Mouse (Mus musculus) thymus, adult 2 months (tissue): ENCODE data around the gene Thtpa. TPM values are rescaled to one million over a fixed set of nuclear protein-coding genes. Genes with fewer than 3 reads are reported as not detected.

Experiments
- DNase-seq: peaks from one replicate; pipeline ENCODE4 v3.0.0; 2021
- H3K27ac ChIP-seq: fragments of 200-500 bp; 2 replicates; pipeline ENCODE4 v1.5.1; 2012; ENCODE audit warnings: low read length, control low read depth; ENCODE audit not compliant: control insufficient read depth, insufficient read depth
- H3K27me3 ChIP-seq: fragments of 200-500 bp; 2 replicates; pipeline ENCODE4 v1.6.1; 2012; ENCODE audit warnings: mild to moderate bottlenecking, low read length, moderate library complexity, mixed read lengths; ENCODE audit not compliant: control insufficient read depth, insufficient read depth
- H3K36me3 ChIP-seq: fragments of 200-500 bp; 2 replicates; pipeline ENCODE4 v1.6.1; 2012; ENCODE audit warnings: mild to moderate bottlenecking, low read length, moderate library complexity; ENCODE audit not compliant: control insufficient read depth, insufficient read depth
- H3K4me1 ChIP-seq: fragments of 200-500 bp; replicated peaks from 2 replicates; pipeline ENCODE4 v1.6.1; 2012; ENCODE audit warnings: low read length; ENCODE audit not compliant: control insufficient read depth, insufficient read depth
- H3K4me3 ChIP-seq: fragments of 200-500 bp; 2 replicates; pipeline ENCODE4 v1.5.1; 2012; ENCODE audit warnings: mild to moderate bottlenecking, low read length, control low read depth, moderate library complexity; ENCODE audit not compliant: control insufficient read depth, insufficient read depth
- CTCF ChIP-seq: fragments of 200-500 bp; IDR thresholded peaks from 2 replicates; pipeline ENCODE4 v1.5.1; 2012; ENCODE audit warnings: mild to moderate bottlenecking, control low read depth, low read length, moderate library complexity, borderline replicate concordance; ENCODE audit not compliant: control insufficient read depth, poor library complexity, insufficient read depth; ENCODE audit errors: extremely low read depth
- POLR2A ChIP-seq: fragments of 200-500 bp; IDR thresholded peaks from 2 replicates; pipeline ENCODE4 v1.6.1; 2012; ENCODE audit warnings: mild to moderate bottlenecking, low read length, control low read depth, moderate library complexity; ENCODE audit not compliant: control insufficient read depth, poor library complexity, insufficient read depth; ENCODE audit errors: extremely low read depth
- WGBS: fragments of 180-500 bp; shearing (Covaris S2); methylation state at CpG from one replicate; pipeline ENCODE4 v1.1.7; 2018; 5-methylcytosine and 5-hydroxymethylcytosine counted together
- polyA plus RNA-seq: library from polyadenylated mRNA; depleted of rRNA; stranded (reverse); fragments of >200 nt; gene quantifications from 2 replicates; pipeline ENCODE4 v1.2.3, GENCODE M21; 2012; rRNA removed

Gene Thtpa
- polyA plus RNA-seq: 6.0 and 6.1 TPM in 2 replicates

DNA sequence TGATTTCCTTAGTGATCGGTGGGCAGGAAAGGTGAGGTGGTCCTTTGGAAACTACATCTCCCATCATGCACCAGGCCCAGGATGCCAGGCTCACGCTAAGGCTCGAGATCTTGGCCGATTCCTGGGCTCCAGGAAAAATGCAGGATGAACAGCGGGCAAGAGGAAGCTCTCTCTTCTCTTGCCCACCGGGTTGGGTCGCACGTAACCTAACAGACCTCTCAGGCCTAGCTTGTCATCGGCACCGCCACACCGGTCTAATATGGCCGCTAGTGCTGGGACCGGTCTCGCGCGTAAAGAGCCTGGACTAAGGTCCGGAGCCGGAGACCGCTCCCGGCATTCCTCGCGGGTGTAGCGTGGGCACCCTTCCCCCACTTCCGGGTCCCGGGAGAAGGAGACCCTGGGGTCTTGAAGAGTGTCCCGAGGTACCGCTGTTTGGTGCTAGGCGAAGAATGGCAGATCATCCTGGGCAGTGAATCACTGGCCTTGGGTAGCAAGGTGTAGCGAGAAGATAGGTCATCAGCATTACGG is at the start of gene Thtpa:
Gene Thtpa, plus strand, starts transcription at position 81 of the 528 bp plus-strand sequence.
- DNase-seq: peak; percentile 72
- Histone ChIP-seq H3K27ac (peak within 1 kb of the TSS; percentile 21; the same call in 1 of the 2 replicates), H3K27me3 (no peaks in the 10 kb centered on the region), H3K4me1 (peaks cover 26% of the 10 kb centered on the region), H3K4me3 (peak within 1 kb of the TSS; percentile 100), H3K36me3 (no peaks in the 10 kb centered on the region)
- TF ChIP-seq POLR2A (no peak), CTCF (no peak)
- 1% methylated on average over 30 of the region's 30 CpGs for WGBS

DNA sequence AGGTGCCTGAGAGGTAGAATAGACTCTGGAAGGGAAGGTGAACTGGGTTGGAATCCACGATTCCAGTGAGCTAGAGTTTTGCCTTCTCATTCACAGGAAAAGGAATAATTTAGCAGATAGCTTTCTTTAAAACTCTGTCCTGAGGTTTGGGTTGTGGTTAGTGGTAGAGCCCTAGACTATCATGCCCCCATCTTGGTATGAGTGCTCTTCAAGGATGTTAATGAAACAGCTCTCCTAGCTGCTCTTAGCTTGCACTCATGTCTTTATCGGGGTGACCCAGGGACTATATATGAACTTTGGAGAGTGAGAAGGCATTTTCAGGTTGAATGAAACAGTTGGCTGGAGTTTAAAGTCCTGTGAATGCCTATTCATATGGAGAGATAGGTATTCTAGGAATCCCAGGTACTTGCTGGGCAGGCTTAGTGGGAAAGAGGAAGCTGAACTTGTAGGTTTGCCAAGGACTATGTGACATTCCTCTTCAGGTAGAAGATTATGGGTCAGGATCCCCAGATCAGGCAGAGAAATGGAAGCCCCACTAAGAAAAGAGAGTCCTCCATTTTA is 46.5 kb upstream of the Thtpa start:
- no peak overlapping the region for H3K27ac ChIP-seq
- no peak for TF ChIP-seq CTCF
- no peak for TF ChIP-seq POLR2A
- H3K27me3 ChIP-seq: no peaks in the 10 kb centered on the region
- DNase-seq: no peak
- H3K4me1 ChIP-seq: no peaks in the 10 kb centered on the region
- no peak overlapping the region for H3K4me3 ChIP-seq
- 16% methylated on average over 2 of the region's 2 CpGs for WGBS
- no peaks in the 10 kb centered on the region for H3K36me3 ChIP-seq

DNA sequence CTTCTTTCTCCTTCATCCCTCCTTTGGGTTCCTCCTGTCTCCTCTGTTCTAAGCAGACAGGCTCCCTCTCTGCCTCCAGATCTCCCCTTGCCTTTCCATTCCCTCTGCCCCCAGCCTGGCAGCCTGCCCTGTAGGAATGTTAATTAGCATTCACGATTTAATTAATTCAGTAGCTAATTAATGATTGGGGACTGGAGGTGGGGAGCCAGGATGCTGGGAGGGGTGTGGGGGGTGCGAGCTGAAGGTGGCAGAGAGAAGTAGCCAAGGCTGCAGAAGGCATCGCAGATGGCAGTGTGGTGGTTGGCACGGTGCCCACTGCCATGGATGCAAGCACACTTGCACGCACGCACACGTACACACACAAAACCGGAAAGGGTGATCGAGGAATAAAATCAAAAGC is 42.1 kb upstream of the Thtpa start:
- Histone ChIP-seq H3K27me3 (no peaks in the 10 kb centered on the region), H3K36me3 (no peaks in the 10 kb centered on the region), H3K27ac (no peak overlapping the region), H3K4me3 (no peak overlapping the region), H3K4me1 (no peaks in the 10 kb centered on the region)
- no peak for DNase-seq
- 50% methylated on average over 9 of the region's 9 CpGs for WGBS
- no peak for TF ChIP-seq CTCF
- TF ChIP-seq POLR2A: no peak

DNA sequence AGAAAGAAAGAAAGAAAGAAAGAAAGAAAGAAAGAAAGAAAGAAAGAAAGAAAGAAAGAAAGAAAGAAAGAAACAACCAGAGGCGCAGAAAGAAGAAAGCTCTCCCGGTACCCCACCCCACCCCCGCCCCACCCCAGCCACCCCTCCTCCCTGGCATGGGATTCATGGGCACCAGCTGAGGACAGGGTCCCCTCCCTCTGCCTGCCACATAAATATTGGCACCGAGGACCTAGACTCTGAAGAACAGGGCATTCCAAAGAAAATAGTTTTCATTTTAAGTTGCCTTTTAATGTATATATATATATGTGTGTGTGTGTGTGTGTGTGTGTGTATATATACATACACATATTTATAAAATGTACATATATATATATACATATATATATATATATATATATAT is 41.5 kb upstream of the Thtpa start:
- no peaks in the 10 kb centered on the region for H3K36me3 ChIP-seq
- no peaks in the 10 kb centered on the region for H3K27me3 ChIP-seq
- no peak overlapping the region for H3K4me3 ChIP-seq
- TF ChIP-seq POLR2A (no peak), CTCF (no peak)
- H3K4me1 ChIP-seq: no peaks in the 10 kb centered on the region
- DNase-seq: no peak
- no peak overlapping the region for H3K27ac ChIP-seq
- 71% methylated on average over 4 of the region's 4 CpGs for WGBS

DNA sequence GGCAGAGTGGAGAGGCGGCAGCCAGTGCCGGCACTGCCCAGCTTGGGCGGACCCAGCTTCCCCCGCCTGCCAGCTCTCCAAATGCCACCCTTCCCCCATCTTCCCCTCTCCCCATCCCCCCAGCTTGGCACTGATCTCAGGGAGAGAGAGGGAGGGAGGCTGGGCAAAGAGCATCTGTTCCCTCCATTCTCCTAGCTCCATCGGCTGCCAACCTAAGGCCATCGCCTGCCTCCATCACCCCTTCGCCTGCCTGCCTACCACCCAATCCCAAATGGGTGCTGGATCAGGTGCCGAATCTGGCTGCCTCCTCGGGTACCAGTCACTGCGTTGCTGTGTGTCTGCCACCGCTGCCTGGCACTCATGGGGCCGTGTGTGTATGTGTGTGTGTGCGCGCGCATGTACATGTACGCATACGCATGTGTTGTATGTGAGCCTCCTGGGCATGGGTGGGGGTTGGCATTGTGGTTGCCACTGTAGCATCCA is 40.8 kb upstream of the Thtpa start:
- no peaks in the 10 kb centered on the region for H3K36me3 ChIP-seq
- DNase-seq: no peak
- no peak overlapping the region for H3K27ac ChIP-seq
- TF ChIP-seq POLR2A (no peak), CTCF (no peak)
- no peak overlapping the region for H3K4me3 ChIP-seq
- H3K27me3 ChIP-seq: no peaks in the 10 kb centered on the region
- H3K4me1 ChIP-seq: no peaks in the 10 kb centered on the region
- WGBS: 84% methylated on average over 17 of the region's 17 CpGs

DNA sequence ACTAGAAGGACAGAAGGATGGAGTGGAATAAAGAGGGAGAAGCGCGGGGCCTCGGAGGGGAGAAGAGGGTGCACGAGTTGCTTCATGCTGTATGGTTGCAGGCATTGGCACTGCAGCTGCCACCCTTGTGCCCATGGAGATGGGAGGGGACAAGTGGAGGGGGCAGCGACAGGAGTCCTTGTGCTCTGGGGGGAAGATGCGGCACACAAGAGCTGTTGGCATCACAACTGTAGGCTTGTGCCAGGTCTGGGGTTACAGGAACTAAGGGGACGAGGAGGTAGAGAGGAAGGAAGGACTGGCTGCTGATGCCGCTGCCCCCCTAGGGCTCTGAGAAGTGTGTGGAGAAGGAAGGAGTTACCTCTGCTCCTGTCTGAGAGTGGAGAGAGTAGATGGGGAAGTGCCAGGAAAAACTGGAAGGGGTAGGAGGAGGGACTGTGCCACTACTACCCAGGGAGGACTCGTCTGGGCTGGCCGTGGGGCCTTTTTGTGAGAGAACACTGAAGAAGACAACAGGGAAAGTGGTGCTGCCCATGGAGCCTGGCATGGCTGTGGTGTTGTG is 40.3 kb upstream of the Thtpa start:
- H3K27ac ChIP-seq: no peak overlapping the region
- no peak for DNase-seq
- no peaks in the 10 kb centered on the region for H3K4me1 ChIP-seq
- H3K27me3 ChIP-seq: no peaks in the 10 kb centered on the region
- 47% methylated on average over 10 of the region's 10 CpGs for WGBS
- TF ChIP-seq POLR2A (no peak), CTCF (no peak)
- H3K4me3 ChIP-seq: no peak overlapping the region
- no peaks in the 10 kb centered on the region for H3K36me3 ChIP-seq
